Mouse (Mus musculus) CH12.LX (cell line): ENCODE data around the gene Utp14a.

ENCODE experiments used
- CHD1 ChIP-seq: IDR thresholded peaks from 2 replicates; pipeline ENCODE4 v1.6.1; 2012; ENCODE audit warnings: low read depth, low read length, improper control_type of control experiment, inconsistent platforms
- CTCF ChIP-seq, 2 experiments: IDR thresholded peaks in 1 of 2; conservative IDR thresholded peaks in 1 of 2; 2 replicates each; pipeline ENCODE4 v1.5.1; 2011 to 2012; ENCODE audit warnings: low read depth in 2 of 2, low read length in 2 of 2, improper control_type of control experiment in 1 of 2, inconsistent platforms in 1 of 2, mild to moderate bottlenecking in 1 of 2, moderate library complexity in 1 of 2
- MAZ ChIP-seq: IDR thresholded peaks from 2 replicates; pipeline ENCODE4 v1.6.1; 2012; ENCODE audit warnings: low read depth, mild to moderate bottlenecking, inconsistent platforms, low read length, improper control_type of control experiment, moderate library complexity
- POLR2A ChIP-seq: IDR thresholded peaks from 2 replicates; pipeline ENCODE4 v1.6.1; 2011; ENCODE audit warnings: low read depth, mild to moderate bottlenecking, improper control_type of control experiment, low read length
- POLR2AphosphoS2 ChIP-seq: IDR thresholded peaks from 2 replicates; pipeline ENCODE4 v1.6.1; 2011; ENCODE audit warnings: low read depth, low read length, improper control_type of control experiment
- TCF12 ChIP-seq: IDR thresholded peaks from 2 replicates; pipeline ENCODE4 v1.6.1; 2014; ENCODE audit warnings: low read depth, mild to moderate bottlenecking, inconsistent platforms, low read length, improper control_type of control experiment
- ZKSCAN1 ChIP-seq: IDR thresholded peaks from 2 replicates; pipeline ENCODE4 v1.6.1; 2012; ENCODE audit warnings: low read depth, inconsistent platforms, low read length, improper control_type of control experiment, borderline replicate concordance

DNA sequence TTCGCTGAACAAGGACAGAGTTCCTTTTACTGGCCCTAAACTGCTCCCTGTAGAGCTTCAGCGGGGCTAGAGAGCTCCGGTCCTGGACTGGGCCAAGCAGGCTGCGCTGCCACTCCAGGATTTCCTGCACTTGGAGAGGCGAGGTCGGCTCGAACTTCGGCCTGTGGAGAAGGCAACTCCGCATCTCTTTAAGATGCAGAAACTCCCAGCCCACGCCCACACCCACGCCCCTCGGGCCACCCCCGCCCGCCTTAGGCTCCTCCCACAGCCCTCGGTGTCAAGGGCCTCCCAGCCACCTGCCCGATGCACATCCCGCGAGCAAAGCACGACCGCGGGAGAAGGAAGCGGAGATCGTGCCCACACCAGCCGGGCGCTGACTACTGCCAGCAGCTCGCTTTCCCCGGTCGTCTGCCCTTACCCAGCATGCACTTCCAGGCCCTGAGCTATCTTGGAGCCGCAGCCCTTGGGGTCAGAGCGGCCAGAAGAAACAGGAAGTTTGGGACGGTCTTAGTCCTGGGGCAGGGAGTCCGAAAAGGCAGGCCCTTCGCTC, 57.9 kb downstream of the Utp14a start:
- TF ChIP-seq ZKSCAN1 = no peak
- no peak for TF ChIP-seq CTCF (conservative IDR thresholded peaks at IDR 0.05 in 1 of 2, IDR thresholded peaks at IDR 0.05 in 1 of 2; ENCODE audit: low read depth in 2 of 2, low read length in 2 of 2)
- no peak for TF ChIP-seq CHD1
- TF ChIP-seq TCF12 = peak; percentile 57; the same call in 1 of the 2 replicates
- TF ChIP-seq POLR2AphosphoS2 = no peak
- peak; percentile 88 for TF ChIP-seq POLR2A
- TF ChIP-seq MAZ = no peak
